Mouse (Mus musculus) stomach, postnatal 0 days (tissue): ENCODE measurements around the gene Smad6. TPM values are rescaled to one million over a fixed set of nuclear protein-coding genes. Genes with fewer than 3 reads are reported as not detected.

Source experiments
- ATAC-seq: fragments of 200-750 bp; cut with Nextera tagmentation; 2 replicates; pipeline ENCODE4 v1.8.0; 2017; ENCODE audit not compliant: low FRiP score, low TSS enrichment
- DNase-seq: peaks from one replicate; pipeline ENCODE4 v3.0.0-alpha.2; 2016; ENCODE audit warnings: low spot score
- H3K27ac ChIP-seq: fragments of 300-500 bp; sonication (generic); replicated peaks from 2 replicates; pipeline ENCODE4 v1.5.1; 2014; ENCODE audit warnings: mild to moderate bottlenecking, control low read depth
- H3K27me3 ChIP-seq: fragments of 300-500 bp; sonication (generic); 2 replicates; pipeline ENCODE4 v1.6.1; 2014; ENCODE audit warnings: low read length; ENCODE audit not compliant: control insufficient read depth, insufficient read depth
- H3K36me3 ChIP-seq: fragments of 300-500 bp; sonication (generic); 2 replicates; pipeline ENCODE4 v1.6.1; 2014; ENCODE audit warnings: low read length, mixed read lengths; ENCODE audit not compliant: control insufficient read depth, insufficient read depth
- H3K4me1 ChIP-seq: fragments of 300-500 bp; sonication (generic); replicated peaks from 2 replicates; pipeline ENCODE4 v1.6.1; 2014; ENCODE audit warnings: antibody characterized with exemption; ENCODE audit not compliant: control insufficient read depth, insufficient read depth
- H3K4me2 ChIP-seq: fragments of 300-500 bp; sonication (generic); replicated peaks from 2 replicates; pipeline ENCODE4 v1.6.1; 2014; ENCODE audit warnings: low read depth, mild to moderate bottlenecking, control low read depth, moderate library complexity
- H3K4me3 ChIP-seq: fragments of 300-500 bp; sonication (generic); 2 replicates; pipeline ENCODE4 v1.5.1; 2014; ENCODE audit warnings: low read depth, low read length, control low read depth
- H3K9ac ChIP-seq: fragments of 300-500 bp; sonication (generic); 2 replicates; pipeline ENCODE4 v1.6.1; 2014; ENCODE audit warnings: mild to moderate bottlenecking, low read length, control low read depth, mixed read lengths
- H3K9me3 ChIP-seq: fragments of 300-500 bp; sonication (generic); 2 replicates; pipeline ENCODE4 v1.6.1; 2016; ENCODE audit warnings: low read length; ENCODE audit not compliant: control insufficient read depth
- CTCF ChIP-seq: IDR thresholded peaks from 2 replicates; pipeline ENCODE4 v1.5.1; 2016; ENCODE audit warnings: antibody characterized with exemption, low read depth, mild to moderate bottlenecking, moderate library complexity
- EP300 ChIP-seq: optimal IDR thresholded peaks from 2 replicates; pipeline ENCODE3; 2016; ENCODE audit warnings: antibody characterized with exemption
- WGBS: fragments of 180-500 bp; shearing (Covaris S2); extraction: QIAGEN DNeasy Blood & Tissue Kit; methylation state at CpG from one replicate; pipeline ENCODE4 v1.1.7; 2014; 5-methylcytosine and 5-hydroxymethylcytosine counted together
- polyA plus RNA-seq: library from polyadenylated mRNA; unstranded; fragments of >200 nt; fragmentation: Nextera tagmentation; extraction: Ambion mirVana; gene quantifications from 2 replicates; pipeline ENCODE4 v1.2.1, GENCODE M21; 2015

Gene Smad6
- polyA plus RNA-seq, 1 experiment from 2014 or later, result 6.0 TPM

DNA sequence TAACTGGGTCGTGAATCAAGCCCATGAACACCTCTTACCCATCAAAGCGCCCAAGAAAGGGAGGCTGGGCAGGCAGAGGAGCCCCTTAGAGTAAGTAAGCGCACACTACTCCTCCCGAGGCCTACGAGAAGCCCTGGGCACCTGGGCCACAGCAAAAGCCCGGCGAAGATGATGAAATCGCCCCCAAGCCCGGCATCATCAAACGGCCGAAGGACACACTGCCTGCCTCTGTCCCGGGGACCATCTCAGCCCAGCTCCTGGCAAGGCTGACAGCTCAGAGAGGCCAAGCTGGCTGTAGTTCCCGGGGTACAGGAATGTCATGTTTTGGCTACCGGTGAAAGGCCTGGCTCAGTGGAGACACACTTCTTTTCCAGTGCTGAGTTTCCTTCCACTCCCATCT, 23.8 kb downstream of the Smad6 start:
- H3K27ac ChIP-seq, result no peak overlapping the region
- no peak overlapping the region for H3K4me3 ChIP-seq
- no peaks in the 10 kb centered on the region for H3K9me3 ChIP-seq
- no peaks in the 10 kb centered on the region for H3K27me3 ChIP-seq
- H3K36me3 ChIP-seq, result no peaks in the 10 kb centered on the region; the same call in 1 of the 2 replicates
- WGBS, result 72% methylated on average over 14 of the region's 14 CpGs
- no peak overlapping the region for H3K4me2 ChIP-seq
- ATAC-seq, result no peak
- TF ChIP-seq CTCF (no peak), EP300 (no peak)
- no peak overlapping the region for H3K9ac ChIP-seq
- 0 out of 2 replicates have a peak, but pooled peaks cover under 1% of the 10 kb centered on the region for H3K4me1 ChIP-seq
- DNase-seq, result no peak

DNA sequence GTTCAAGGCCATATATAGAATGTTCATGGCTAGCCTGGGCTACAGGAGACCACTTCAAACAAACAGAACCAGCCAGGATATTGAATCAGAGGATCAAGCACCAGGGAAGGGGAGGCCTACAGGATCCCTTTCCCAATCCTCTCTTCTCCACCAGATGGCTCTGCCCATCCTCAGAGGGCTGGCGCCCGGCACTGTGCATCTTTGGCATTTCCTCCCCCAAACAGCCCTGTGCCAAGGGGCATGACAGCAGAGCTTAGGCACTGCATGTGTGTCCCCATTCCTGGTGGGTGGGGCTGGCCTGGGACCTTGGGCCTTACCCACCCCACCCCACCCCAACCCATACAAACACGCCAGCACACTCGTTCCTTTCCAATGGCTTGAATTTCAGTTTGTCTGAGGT, 24.4 kb downstream of the Smad6 start:
- ATAC-seq, result peak; percentile 36; the same call in 1 of the 2 replicates
- no peak overlapping the region for H3K27ac ChIP-seq

DNA sequence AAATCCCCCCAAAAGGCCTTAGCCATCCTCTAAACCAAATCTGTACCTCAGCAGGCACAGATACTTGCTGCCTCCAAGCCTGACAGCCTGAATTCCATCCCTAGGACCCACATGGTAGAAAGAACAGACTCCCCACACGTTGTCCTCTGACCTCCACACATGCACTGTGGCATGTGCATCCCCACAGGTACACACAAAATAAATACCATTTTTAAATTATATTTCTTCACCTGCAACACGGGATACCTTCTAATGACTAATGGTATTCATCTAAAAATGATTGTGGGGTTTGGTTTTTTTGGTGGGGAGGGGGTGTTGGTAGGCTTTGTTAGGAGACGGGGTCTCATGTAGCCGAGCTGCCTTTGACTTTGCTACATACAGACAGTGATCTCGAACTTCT, 28.6 kb downstream of the Smad6 start:
- ATAC-seq (no peak), DNase-seq (no peak)
- TF ChIP-seq EP300 (no peak), CTCF (no peak)
- Histone ChIP-seq H3K27ac (peak overlapping the region; percentile 70), H3K4me3 (no peak overlapping the region), H3K36me3 (no peaks in the 10 kb centered on the region; the same call in 1 of the 2 replicates), H3K4me2 (no peak overlapping the region), H3K9me3 (no peaks in the 10 kb centered on the region), H3K4me1 (0 out of 2 replicates have a peak, but pooled peaks cover 6% of the 10 kb centered on the region), H3K27me3 (no peaks in the 10 kb centered on the region), H3K9ac (no peak overlapping the region)
- 76% methylated on average over 5 of the region's 5 CpGs for WGBS

More for the DNA sequence above, 24.4 kb downstream of the Smad6 start:
- no peak overlapping the region for H3K4me3 ChIP-seq
- H3K9me3 ChIP-seq, result no peaks in the 10 kb centered on the region
- no peaks in the 10 kb centered on the region for H3K27me3 ChIP-seq
- no peak for TF ChIP-seq EP300
- TF ChIP-seq CTCF, result peak; percentile 71
- WGBS, result 46% methylated on average over 4 of the region's 4 CpGs
- no peak overlapping the region for H3K9ac ChIP-seq
- no peak for DNase-seq
- no peaks in the 10 kb centered on the region; the same call in 1 of the 2 replicates for H3K36me3 ChIP-seq
- 0 out of 2 replicates have a peak, but pooled peaks cover 4% of the 10 kb centered on the region for H3K4me1 ChIP-seq
- no peak overlapping the region for H3K4me2 ChIP-seq

DNA sequence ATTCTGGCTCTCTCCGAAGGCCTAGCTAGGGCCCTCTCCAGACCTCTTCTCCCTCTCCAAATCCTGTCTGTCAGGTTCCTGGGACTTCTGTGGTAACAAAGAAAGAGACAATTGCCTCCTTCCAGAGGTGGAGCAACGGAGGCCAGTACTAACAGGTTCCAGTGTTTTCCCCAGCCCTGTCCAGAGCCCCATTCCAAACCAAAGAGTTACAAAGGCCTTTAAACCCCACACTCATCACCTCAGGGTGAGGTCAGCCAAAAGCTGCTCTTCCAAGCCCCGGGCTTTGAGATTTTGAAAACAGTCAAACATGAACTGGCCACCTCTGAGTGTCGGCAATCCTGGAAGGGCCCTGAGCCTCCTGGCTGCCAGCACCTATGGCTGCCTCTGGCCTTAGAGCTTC, 29.1 kb downstream of the Smad6 start:
- 0 out of 2 replicates have a peak, but pooled peaks cover 6% of the 10 kb centered on the region for H3K4me1 ChIP-seq
- WGBS, result 42% methylated on average over 4 of the region's 4 CpGs
- ATAC-seq, result no peak

DNA sequence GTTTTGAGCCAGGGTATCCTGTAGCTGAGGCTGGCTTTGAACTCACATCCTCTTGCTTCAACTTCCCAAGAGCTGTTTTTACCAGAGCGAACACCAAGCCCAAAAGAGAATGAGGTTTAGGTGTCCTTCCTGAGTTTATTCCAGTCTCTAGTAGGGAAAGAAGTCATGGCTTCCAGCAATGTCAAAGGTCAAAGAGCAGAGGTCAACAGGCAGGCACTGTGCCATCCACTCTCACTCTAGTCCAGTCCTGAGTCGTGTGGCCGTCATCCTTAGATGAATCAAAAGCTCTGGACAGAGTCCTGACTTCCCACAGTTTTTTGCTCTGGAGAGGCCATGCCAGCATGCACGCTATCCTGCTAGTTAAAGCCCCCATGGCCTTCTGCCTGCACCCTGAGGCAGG, 30.7 kb downstream of the Smad6 start:
- no peak overlapping the region for H3K4me3 ChIP-seq
- H3K27ac ChIP-seq, result no peak overlapping the region
- no peaks in the 10 kb centered on the region; the same call in 1 of the 2 replicates for H3K36me3 ChIP-seq
- ATAC-seq (no peak), DNase-seq (no peak)
- H3K4me1 ChIP-seq, result 0 out of 2 replicates have a peak, but pooled peaks cover 6% of the 10 kb centered on the region
- no peak overlapping the region for H3K9ac ChIP-seq
- H3K9me3 ChIP-seq, result no peaks in the 10 kb centered on the region
- WGBS, result 71% methylated on average over 4 of the region's 4 CpGs
- no peak for TF ChIP-seq EP300
- TF ChIP-seq CTCF, result no peak
- H3K27me3 ChIP-seq, result no peaks in the 10 kb centered on the region
- no peak overlapping the region for H3K4me2 ChIP-seq

More for the DNA sequence above, 29.1 kb downstream of the Smad6 start:
- Histone ChIP-seq H3K36me3 (no peaks in the 10 kb centered on the region; the same call in 1 of the 2 replicates), H3K4me2 (no peak overlapping the region), H3K9me3 (no peaks in the 10 kb centered on the region), H3K27me3 (no peaks in the 10 kb centered on the region), H3K9ac (no peak overlapping the region), H3K27ac (peak overlapping the region; percentile 70), H3K4me3 (no peak overlapping the region)
- TF ChIP-seq CTCF (no peak), EP300 (no peak)
- DNase-seq, result no peak

DNA sequence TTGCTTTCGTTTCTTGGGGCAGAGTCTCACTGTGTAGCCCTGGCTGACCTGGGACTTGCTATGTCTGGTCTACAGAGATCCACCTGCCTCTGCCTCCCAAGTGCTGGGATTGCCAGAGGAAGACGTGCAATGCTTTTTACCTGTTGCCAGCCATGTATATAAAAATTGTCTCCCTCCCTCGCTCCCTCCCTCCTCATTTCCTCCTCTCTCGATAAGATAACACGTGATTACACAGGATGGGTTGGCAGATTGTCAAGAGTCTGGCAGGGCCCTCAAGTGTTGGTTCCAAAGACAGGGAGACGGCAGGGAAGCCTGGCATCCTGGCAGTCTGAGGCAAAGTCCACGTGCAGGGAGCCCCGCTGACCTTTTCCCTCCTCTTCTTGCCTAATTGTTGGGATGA, 32.2 kb downstream of the Smad6 start:
- H3K27me3 ChIP-seq, result no peaks in the 10 kb centered on the region
- ATAC-seq (no peak; the same call in 1 of the 2 replicates), DNase-seq (no peak)
- H3K36me3 ChIP-seq, result no peaks in the 10 kb centered on the region; the same call in 1 of the 2 replicates
- no peaks in the 10 kb centered on the region for H3K9me3 ChIP-seq
- H3K27ac ChIP-seq, result no peak overlapping the region
- 43% methylated on average over 8 of the region's 8 CpGs for WGBS
- TF ChIP-seq EP300 (no peak), CTCF (no peak)
- no peak overlapping the region for H3K4me2 ChIP-seq
- H3K9ac ChIP-seq, result no peak overlapping the region
- H3K4me3 ChIP-seq, result no peak overlapping the region
- H3K4me1 ChIP-seq, result 0 out of 2 replicates have a peak, but pooled peaks cover 6% of the 10 kb centered on the region
